Mouse (Mus musculus) bone marrow, adult 2 months (tissue): ENCODE measurements around the gene Entr1. TPM values are rescaled to one million over a fixed set of nuclear protein-coding genes. Genes with fewer than 3 reads are reported as not detected.

Experiments used
- H3K27ac ChIP-seq: fragments of 200-500 bp; 2 replicates; pipeline ENCODE4 v1.5.1; 2012; ENCODE audit warnings: low read depth, mild to moderate bottlenecking, control low read depth, inconsistent platforms, low read length; ENCODE audit not compliant: control insufficient read depth, poor library complexity, insufficient read depth
- H3K4me1 ChIP-seq: fragments of 200-500 bp; 2 replicates; pipeline ENCODE4 v1.6.1; 2011; ENCODE audit warnings: low read length; ENCODE audit not compliant: control insufficient read depth, insufficient read depth
- H3K4me3 ChIP-seq: fragments of 200-500 bp; replicated peaks from 2 replicates; pipeline ENCODE3; 2011; ENCODE audit warnings: mild to moderate bottlenecking, low read depth, low read length, control low read depth; ENCODE audit not compliant: control insufficient read depth
- CTCF ChIP-seq: fragments of 200-500 bp; IDR thresholded peaks from 2 replicates; pipeline ENCODE4 v1.5.1; 2011; ENCODE audit warnings: low read length, control low read depth; ENCODE audit not compliant: control insufficient read depth, insufficient read depth
- POLR2A ChIP-seq: fragments of 200-500 bp; IDR thresholded peaks from 2 replicates; pipeline ENCODE4 v1.6.1; 2011; ENCODE audit warnings: low read depth, mild to moderate bottlenecking, control low read depth, low read length, borderline replicate concordance; ENCODE audit not compliant: control insufficient read depth
- WGBS: fragments of 180-500 bp; shearing (Covaris S2); methylation state at CpG from one replicate; pipeline ENCODE4 v1.1.7; 2018; 5-methylcytosine and 5-hydroxymethylcytosine counted together
- polyA plus RNA-seq: library from polyadenylated mRNA; stranded (reverse); fragments of >200 nt; gene quantifications from 2 replicates; pipeline ENCODE4 v1.2.4, GENCODE M21; 2011; ENCODE audit warnings: low replicate concordance; ENCODE audit not compliant: missing spikeins, insufficient read depth, insufficient read length

Gene Entr1
- polyA plus RNA-seq, 1 experiment, result 78.4 TPM

DNA sequence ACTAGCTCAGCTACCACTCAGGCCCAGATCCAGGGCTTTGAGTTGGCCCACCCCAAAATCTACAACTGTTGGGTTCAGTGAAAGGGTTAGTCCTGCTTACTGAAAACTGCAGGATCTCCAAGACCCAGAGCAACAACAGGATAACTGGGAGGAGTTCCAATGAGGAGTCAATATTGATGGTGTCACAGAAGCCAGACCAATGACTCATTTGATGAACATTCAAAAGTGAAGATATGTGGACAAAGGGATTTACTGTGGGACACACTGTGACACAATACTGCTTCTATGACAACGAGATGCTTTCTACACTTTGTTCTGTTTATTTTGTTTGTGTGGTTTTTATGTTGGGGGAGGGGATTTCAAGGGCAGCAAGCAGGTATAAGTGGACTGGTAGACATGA, 29.0 kb upstream of the Entr1 start:
- no peak overlapping the region for H3K27ac ChIP-seq
- 77% methylated on average over 1 of the region's 1 CpGs for WGBS
- TF ChIP-seq POLR2A, result no peak
- no peak for TF ChIP-seq CTCF

DNA sequence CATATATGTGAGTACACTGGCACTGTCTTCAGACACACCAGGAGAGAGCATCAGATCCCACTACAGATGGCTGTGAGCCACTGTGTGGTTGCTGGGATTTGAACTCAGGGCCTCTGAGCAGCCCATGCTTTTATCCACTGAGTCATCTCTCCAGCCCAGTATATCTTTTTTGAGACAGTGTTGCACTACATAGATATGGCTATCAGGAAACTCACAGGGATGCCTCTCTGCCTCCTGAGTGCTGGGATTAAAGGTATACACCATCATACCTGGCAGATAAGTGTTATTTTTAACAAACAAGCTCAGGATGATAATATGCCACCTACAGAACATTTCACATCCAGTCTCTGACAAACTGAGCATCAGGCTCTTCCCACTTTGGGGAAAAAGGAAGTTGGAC, 27.9 kb upstream of the Entr1 start:
- TF ChIP-seq CTCF, result no peak
- TF ChIP-seq POLR2A, result no peak
- Histone ChIP-seq H3K27ac (no peak overlapping the region), H3K4me3 (no peak overlapping the region), H3K4me1 (no peaks in the 10 kb centered on the region)

More for the DNA sequence above, 29.0 kb upstream of the Entr1 start:
- Histone ChIP-seq H3K4me3 (no peak overlapping the region), H3K4me1 (no peaks in the 10 kb centered on the region)

DNA sequence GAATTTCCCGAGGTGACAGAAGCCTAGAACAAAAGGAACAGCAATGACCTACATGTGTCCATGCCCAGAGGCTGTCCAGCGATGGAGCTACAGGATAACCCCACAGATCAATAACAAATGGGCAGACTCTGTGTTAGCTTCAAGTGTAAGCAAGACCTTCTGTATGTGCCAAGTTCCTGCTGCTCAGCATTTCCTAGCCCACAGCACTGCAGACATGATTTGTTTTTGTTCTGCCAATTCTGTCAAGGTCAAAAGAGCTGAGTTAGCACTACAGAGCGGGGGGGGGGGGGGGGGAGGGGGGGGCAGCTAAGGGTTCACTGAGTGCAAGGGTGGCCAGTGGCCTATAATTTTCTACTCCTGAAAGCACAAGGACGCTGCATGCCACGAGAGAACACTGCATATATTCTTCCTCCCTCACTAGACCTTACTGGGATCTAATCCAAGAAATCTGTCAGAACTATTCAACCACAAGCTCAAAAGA, 21.9 kb upstream of the Entr1 start:
- H3K4me1 ChIP-seq, result peaks cover 4% of the 10 kb centered on the region
- H3K4me3 ChIP-seq, result no peak overlapping the region
- 66% methylated on average over 5 of the region's 5 CpGs for WGBS
- no peak overlapping the region for H3K27ac ChIP-seq
- TF ChIP-seq POLR2A (no peak), CTCF (no peak)

DNA sequence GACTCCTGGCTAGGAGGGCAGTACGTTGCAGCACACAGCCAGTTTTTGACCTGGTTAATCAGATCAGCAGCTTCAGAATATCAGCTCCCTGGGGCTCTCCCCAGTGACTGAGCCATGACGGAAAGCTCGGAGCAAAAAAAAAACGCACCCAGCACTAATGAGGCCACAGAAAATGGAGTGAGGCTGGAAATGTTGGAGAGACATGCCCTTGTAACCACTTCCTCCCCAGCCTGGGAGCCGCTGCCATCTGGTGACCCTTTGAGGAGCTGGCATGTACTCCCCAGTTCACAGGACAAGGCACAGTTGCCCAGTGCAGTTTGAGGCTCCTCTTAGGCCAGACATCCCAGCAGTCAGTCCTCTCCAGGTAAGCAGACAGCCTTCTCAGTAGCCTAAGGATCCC, 21.0 kb upstream of the Entr1 start:
- H3K4me1 ChIP-seq, result peaks cover 4% of the 10 kb centered on the region
- H3K4me3 ChIP-seq, result no peak overlapping the region
- H3K27ac ChIP-seq, result no peak overlapping the region
- 66% methylated on average over 5 of the region's 5 CpGs for WGBS
- no peak for TF ChIP-seq CTCF
- TF ChIP-seq POLR2A, result no peak

DNA sequence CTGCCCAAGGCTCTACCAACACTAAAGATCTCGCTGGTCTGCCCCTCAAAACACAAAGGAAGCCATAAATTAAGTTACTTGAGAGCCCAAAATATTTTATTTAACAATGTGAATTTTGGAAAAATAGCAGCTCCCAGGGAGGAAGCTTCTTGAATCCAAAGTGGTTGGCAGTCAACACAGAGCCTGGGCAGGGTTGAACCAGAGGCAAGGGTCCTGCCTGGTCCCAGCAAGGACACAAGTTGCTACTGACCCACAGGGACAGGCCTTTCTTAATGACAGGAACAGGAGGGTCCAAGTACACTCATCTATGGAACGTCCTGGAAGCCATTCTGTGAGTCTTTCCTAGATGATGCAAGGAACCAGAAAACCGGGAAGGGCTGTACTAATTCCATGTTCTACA, 20.2 kb upstream of the Entr1 start:
- peak overlapping the region; percentile 15; the same call in 1 of the 2 replicates for H3K27ac ChIP-seq
- WGBS, result 54% methylated on average over 3 of the region's 3 CpGs
- H3K4me3 ChIP-seq, result no peak overlapping the region
- TF ChIP-seq POLR2A, result no peak
- no peak for TF ChIP-seq CTCF
- peaks cover 4% of the 10 kb centered on the region for H3K4me1 ChIP-seq

DNA sequence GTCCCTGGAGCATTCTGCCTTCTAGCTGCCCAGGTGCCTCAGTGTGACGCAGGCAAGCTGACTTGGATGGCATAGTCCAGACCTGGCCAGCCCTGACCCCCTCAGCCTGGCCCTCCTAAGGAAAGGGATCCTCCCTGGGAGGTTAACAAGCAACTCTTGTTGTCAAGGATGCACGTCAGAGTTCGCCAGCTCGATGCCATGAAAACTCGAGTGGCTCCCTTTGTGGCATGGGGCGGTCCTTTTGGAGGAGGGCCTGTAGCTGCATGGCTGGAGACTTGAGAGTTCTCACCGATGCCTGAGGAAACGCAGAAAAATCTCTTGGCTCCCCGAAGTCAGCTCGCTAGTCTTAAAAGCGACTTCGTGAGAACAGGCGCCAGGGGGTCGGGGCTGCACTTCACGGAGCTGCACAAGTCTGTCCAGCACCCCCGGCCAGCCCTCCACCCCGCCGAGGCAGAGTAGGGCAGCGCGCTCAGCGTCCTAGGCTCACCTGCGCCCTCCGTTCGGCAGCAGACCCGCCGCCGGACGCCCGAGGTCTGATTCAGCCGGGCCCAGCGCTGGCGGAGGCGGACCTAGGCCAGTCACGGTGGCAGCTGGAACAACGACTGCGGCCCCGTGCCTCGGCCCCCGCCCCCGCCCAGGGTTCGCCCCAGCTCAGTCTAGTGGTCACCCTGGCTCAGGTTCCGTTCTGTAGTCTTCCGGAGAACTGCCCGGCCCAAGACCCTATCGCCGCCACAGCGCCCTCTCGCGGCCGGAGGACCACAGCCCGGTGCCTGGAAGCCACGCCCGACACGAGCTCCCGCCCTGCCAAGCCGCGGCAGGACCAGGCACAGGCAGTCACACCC, 19.6 kb upstream of the Entr1 start, which contains the start of gene Inpp5e:
Gene Inpp5e, minus strand, starts transcription at position 689 of the 842 bp plus-strand sequence.
- WGBS, result 1% methylated on average over 57 of the region's 57 CpGs
- Histone ChIP-seq H3K4me1 (peaks cover 4% of the 10 kb centered on the region), H3K27ac (peak within 1 kb of the TSS; percentile 62), H3K4me3 (peak within 1 kb of the TSS; percentile 71)
- TF ChIP-seq POLR2A (peak; percentile 68; the same call in 1 of the 2 replicates), CTCF (peak; percentile 94)

DNA sequence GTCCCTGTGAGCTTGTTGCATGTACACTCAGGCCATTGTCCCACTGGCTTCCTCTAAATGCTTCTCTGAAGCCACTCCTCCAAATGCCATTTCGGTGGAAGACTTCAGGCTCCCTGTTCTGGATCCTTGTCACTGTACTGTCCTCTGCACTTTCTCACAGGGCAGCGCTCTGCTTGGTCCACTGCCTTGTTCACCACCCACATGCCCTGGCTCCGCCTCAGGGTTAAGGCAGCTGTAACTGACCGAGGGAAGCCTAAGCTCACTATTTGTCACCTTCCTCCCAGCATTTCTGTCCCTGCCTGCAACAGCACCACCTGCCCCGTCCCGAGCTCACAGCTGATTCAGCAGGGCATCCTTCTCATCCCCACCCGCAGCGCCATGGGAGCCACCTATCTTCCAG, 14.2 kb upstream of the Entr1 start:
- Histone ChIP-seq H3K4me3 (no peak overlapping the region), H3K27ac (no peak overlapping the region), H3K4me1 (peaks cover 3% of the 10 kb centered on the region)
- 92% methylated on average over 8 of the region's 8 CpGs for WGBS
- no peak for TF ChIP-seq POLR2A
- TF ChIP-seq CTCF, result no peak

DNA sequence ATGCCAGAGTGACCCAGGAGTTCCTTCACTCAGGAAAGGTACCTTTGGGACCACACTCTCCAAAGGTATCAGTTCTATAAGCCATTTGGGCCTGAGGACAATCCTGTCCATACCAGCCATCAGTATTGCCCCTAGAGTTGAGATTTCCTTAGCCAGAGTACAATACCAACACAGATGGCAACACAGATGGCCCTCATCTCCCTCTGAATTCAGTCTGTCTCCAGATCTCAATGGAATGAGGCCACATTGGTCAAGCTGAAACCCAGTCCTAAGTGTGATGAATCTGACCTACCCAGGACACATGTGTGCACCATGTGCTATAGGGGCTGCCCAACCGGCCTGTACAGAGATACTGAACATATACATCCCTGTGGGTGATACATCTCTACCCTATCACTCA, 13.1 kb upstream of the Entr1 start:
- 97% methylated on average over 1 of the region's 1 CpGs for WGBS
- H3K27ac ChIP-seq, result no peak overlapping the region
- TF ChIP-seq POLR2A, result no peak
- H3K4me3 ChIP-seq, result no peak overlapping the region
- no peaks in the 10 kb centered on the region for H3K4me1 ChIP-seq
